Mouse (Mus musculus) thymus, postnatal 25 days (tissue): ENCODE data around the gene Pik3r6.

ENCODE experiments used
- DNase-seq: peaks from one replicate; pipeline ENCODE4 v3.0.0; 2022

Gene Pik3r6

DNA sequence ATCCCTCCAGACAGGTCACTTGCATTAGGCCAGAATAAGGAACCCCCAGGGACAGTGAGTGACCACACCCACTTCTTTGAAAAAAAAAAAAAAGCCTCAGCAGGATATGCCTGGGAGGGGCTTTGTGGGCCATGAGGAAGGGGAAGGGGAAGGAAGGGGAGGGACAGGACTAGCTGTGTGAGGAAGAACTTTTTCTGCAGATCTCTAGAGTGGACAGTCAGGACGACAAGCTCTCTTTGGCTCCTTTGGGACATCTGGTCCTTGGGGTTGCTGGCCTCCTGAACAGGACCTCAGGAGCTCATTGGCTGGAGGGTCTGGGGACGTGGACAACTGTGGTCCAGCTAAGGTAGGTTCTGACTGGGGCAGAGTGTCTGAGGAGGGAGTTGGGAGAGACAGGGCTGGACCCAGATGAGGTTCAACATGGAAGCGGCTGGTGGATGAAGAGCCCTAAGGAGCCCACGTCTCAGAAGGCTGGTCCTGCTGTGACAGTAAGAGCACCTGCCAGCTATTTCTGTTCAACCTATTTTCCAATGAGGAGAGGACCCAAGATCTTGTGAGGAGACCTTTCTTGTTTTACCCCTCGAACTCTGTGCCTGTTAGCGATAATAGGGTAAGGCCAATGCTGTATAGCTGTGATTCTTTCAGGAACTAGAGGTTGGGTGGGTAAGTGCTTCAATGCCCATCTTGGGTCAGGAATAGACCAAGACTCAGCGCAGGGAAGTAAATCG, at the start of gene Pik3r6:
Gene Pik3r6, plus strand, starts transcription at position 118 of the 728 bp plus-strand sequence.
- DNase-seq = no peak

DNA sequence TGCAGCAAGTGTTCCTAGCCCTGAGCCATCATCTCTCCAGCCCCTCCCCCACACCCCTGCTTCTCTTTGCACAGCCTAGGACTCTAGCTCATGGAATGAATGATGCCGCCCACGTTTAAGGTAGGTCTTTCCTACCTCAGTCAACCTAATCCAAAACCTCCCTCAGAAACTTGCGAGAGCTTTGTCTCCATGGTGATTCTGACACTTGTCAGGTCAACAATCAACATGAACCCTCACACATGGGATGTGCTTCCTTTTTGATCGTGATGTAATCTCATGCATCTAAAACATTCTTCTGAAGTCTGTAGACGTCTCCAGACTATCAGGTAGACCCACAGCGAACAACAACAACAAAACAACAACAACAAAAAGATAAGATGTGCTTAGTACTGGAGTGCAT, 49.5 kb upstream of the Pik3r6 start:
- DNase-seq = peak; percentile 15

DNA sequence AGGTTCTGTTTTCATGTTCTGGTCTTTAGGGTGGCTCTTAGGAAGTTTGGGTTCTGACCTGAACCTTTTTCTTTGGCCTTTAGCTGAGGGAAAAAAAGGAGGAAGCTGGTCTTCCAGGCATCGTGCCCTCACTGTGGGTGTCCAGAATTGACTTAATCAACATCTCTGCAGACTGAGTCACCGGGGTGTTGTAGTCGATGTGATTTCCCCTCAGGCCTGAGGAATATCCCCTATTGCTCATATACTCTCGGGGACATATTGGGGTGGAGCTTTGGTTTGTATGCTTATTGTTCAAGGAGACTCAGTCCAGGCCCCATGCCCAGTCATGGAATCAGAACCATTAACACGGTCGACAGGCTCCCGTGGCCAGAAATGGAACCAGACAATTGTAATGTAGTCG, 44.7 kb upstream of the Pik3r6 start:
- no peak for DNase-seq

DNA sequence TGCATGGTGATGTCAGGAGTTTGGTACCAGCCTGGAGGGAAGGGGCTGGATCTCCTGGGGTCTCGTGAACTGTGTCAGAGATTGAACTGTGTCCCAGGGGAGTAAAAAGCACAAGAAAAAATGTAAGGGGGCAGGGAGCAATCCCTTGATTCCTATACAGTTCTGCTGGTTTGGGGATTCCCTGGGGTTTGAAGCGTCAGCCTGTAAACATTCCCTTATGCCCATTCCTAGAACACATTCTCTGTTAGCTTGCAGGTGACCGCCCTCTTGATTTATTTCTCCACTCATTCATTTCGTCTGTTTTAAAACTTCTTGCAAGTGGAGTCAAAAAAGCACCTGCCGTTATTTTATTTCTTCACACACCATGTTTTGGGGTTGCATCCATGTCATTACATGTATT, 43.8 kb upstream of the Pik3r6 start:
- DNase-seq = no peak

DNA sequence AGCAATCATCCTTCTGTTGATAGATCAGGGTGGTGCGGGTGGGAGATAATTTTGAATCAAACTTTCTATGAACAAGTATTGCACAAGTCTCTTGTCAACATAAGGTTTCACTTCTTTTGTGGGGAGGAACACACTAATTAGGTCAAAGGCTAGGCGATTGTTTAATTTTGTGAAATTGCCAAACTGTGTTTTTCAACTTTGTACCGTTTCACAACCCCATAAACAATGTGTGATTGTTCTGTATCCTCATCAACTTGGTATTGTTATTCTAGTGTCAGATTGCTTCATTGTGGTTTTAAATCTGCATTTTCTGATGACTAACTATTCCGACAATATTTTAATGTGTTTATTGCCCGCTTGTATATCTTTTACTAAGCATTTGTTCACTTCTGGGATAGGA, 43.3 kb upstream of the Pik3r6 start:
- DNase-seq = no peak

DNA sequence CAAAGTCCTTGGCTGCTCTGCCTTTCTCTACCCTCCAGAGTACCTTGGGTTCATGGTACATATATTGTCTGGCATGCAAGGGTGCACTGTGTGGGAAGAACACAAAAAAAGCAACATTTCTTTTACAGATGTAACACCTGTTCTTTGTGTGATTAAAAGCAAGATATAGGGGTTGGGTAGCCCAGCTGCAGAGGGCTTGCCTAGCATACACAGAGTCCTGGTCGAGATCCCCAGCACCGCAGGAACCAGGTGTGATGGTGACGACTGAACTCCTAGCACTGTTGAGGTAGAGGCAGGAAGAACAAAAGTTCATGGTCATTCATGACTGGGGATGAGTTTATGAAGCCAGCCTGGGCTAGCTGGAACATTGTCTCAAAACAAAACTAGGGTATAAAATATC, 40.1 kb upstream of the Pik3r6 start:
- peak; percentile 67 for DNase-seq

DNA sequence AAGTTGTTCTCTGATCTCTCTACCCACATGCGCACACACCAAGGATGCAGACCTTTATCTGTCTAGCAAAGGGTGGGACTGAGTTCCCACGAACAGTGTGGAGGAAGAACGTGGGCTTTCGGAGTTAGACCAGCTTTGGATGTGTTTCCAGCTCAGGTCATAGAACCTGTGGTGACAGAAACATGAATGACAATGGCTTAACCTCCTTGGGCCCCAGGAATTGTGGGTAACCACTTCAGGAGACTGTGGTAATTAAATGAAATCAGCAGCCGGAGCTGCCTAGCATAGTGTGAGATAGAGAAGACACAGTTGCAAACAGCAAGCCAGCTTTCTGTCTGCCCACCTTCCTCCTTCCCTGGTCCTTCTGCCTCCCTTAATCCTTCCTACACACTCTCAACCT, 38.6 kb upstream of the Pik3r6 start:
- peak; percentile 41 for DNase-seq

DNA sequence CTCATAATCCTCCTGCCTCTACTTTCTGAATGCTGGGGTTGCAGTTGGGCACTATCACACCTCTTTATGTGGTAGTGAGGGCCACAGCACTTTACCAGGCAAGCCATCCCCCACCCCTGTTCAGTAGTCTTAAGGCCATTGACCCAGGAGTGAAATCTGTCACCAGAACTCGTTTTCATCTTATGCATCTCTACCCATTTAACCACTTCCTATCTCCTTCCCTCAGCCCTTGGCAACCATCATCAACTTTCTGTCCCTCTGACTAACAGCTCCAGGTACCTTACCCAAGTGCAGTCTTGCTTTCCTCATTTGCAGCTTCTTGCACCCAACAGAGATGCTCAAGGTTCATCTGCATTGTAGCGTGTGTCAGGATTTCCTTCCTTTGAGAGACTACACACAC, 37.7 kb upstream of the Pik3r6 start:
- no peak for DNase-seq

DNA sequence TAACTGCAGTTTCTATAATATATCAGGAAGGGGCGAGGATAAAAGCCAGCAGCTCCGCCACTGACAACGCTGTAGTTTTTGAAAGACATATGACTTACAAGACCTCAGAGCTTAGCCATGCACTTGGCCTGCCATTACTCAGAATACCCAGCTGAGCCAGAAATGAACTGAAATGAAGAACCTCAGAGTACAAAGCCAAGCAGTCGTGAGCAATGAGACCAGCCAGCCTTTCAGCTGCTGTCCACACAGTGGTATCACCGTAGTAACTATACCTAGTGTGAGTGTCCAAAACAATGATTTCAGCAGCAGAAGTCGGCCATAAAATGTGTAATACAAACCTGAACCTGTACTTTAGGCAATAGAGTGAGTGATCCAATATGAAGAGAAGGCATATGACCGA, 35.4 kb upstream of the Pik3r6 start:
- no peak for DNase-seq

DNA sequence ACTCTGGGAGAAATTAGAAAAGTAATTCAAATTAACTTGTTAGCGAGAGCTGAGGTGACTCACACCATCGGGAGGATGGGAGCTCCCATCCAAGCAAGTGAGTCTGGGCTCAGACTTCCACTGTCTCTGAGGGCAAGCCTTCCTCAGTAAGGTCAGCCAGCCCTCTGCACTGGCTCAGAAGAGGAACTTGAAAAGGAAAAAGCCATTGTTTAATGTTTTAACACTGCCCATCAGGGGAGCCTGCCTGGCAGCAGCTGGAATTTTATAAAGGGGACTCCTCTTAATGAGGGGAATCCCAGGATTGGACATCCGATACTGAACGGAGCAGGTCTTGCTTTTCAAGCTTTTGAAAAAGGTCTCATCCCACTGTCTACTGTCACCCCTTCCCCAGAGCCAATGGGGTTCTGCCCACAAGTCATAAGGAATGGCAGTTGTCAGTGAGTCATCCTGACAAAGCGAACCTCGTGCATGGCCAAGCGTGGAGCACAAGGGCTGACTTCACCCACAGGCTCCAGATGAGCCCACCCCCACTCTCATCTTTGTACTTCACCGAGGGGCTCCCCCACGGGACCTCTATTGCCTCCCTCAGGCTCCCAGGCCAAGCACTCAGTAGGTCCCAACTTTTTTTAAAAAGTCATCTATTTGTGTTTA, 34.7 kb upstream of the Pik3r6 start:
- DNase-seq = no peak

DNA sequence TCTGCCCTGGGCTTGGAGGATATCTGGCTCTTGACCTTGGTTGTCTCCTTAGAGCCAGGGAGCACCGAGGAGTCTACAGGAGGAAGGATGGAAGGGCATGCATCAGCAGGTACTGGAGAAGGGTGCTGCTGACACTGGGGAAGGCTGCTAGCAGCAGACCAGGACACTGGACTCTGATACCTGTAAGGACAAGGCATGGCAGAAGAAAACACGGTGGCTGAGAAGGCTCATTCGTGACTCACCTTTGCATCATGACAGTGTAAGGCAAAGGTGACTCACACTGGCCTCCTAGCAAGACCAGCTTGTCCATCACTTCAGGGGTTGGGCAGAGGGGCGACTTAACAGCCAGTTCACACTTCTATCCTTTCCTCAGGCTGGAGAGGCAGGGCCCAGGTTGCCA, 33.9 kb upstream of the Pik3r6 start:
- DNase-seq = no peak

DNA sequence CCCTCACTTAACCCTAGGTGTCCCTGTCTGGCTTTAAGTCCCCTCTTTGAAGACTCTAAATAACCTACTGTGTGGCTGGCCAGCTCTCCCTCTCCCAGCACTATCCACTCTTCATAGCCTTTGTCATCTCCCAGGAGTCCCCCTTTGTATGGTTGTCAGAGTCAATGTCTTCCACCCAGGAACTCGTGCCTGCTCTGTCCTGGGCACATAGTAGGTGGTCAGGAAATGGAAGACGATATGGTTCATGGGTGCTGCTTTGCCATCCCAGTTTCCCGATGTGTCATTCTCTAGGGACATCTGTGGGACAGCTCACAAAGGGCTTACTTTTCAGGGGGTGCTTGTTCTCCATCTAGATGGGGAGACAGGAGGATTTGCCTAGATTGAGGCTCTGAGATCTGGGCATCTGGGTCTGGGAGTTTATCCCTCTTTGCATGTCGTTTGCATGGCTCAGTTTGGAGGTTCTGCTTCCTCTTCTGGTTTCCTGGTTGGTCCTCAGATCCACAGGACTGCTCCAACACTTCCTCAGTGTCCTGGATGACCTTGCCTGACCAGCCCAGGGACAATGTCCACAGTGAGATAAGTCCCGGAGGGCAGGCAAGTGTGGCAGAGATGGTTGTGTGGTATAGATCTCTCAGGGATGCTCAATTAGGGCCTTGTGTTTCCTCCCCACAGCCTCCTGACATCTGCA, 30.5 kb upstream of the Pik3r6 start:
- no peak for DNase-seq

DNA sequence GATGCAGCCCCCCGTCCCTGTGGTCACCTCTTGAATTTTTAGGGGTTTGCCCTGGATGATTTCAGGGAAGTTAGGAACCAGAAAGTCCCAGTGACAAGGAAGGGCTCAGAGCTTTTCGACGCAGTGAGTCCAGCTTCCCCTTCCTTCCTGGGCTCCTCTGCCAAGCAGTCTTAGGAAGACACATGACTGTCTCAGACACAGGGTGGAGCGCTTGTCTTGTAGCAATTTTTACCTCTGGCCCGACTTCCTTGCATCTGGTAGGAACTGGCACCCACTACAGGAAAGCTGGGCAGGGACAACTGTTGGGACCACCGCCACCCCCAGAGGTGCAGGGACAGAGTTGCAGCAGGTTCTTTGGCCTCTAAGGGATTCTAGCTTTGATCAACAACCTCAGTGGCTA, 28.2 kb upstream of the Pik3r6 start:
- no peak for DNase-seq

DNA sequence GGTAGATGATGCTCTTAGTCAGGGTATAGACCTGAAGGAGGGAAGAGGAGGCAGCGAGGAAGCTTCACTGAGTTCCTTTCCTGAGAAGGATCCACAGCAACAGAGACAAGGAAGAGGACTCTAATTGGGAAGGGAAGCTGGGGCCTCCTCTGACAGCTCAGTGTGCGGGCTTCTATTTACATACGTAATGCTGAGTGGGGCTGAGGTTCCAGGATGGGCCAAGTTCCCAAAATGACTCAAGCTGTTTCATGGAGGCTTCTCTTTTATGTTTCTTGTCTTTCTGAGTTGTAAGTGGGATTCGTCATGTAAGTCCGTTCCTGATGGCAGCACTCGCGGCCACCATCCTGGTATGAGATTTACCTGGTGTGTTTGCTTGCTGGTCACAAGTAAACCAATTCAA, 27.1 kb upstream of the Pik3r6 start:
- DNase-seq = no peak

DNA sequence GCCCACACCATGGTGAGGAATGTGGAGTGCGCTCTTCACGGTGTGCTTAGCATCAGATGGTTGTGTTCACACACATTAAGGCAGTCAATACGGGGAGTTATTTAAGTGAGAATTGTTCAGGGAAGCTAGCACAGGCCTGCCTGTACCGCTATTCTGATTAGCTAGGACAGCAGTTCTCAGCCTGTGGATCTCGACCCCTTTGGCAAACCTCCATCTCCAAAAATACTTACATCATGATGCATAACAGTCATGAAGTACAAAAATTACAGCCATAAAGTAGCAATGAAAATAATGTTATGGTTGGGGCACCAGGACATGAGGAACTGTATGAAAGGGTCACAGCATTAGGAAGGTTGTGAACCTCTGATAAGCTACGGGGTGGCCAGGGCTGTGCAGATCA, 25.2 kb upstream of the Pik3r6 start:
- no peak for DNase-seq

DNA sequence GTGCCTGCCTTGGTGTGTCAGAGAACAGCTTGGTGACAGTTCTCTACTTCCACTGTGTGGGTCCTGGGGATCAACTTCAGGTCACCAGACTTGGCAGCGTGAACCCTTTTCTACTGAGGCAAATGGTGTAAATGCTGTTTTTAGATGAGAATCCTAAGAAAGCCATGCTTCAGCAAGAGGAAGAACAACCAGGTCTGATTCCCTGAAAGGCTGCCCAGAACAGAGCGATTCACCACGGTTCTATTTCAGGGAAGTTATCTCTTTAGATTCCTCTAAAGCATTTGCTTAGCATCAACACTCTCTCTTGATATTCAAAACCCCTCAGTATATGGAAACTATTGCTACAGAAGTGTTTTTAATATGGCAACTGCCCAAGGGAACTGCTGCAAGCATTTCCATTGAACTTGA, 24.2 kb upstream of the Pik3r6 start:
- DNase-seq = no peak

DNA sequence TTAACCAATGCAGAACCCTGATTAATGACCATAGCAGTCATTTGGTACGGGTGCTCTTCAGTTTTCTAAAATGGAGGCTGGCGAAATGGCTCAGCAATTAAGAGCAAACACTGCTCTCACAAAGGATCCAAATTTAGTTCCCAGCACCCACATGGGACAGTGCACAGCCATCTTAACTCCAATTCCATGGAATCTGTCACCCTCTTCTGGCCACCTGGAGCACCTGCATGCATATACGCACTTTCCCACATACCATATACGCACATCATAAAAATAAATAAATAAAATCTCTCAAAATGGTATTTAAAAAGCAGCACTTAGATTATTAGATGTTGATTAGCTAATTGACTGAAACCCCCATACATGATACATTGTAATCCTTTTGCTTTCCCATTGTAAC, 22.2 kb upstream of the Pik3r6 start:
- DNase-seq = no peak

DNA sequence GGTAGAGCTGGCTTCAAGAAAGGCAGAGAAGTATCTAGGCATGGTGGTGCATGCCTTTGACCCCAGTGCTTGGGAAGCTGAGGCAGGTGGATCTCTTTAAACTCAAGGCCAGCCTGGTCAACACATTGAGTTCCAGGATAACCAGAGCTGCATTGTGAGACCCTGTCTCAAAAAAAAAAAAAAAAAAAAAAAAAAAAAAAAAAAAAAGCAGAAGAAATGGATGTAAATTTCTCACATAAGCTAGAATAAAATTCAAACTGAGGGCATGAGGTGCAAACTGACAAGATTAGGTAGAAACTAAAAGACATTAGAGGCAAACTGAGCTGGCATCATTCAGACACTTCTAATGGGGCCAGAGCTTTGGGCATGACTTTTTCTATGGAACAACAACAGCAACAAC, 20.8 kb upstream of the Pik3r6 start:
- DNase-seq = no peak

DNA sequence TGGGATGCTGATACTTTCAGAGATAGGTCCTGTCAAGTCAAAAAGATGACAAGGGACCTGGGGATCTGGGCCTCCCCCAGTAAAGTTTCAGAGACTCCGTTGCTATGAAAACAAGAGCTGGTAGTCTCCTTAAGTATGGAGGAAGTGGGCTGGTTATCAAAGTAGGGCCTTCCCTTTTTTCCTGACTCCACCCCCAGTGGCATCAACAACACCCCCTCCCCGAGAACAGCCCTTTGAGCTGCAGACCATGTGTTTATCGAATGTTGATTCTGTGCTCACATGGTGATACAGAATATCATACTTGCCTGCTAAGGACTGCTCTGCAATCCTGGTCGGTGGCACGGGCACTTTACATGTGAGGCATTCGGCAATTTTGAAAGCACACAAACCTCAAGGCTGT, 19.6 kb upstream of the Pik3r6 start:
- no peak for DNase-seq

DNA sequence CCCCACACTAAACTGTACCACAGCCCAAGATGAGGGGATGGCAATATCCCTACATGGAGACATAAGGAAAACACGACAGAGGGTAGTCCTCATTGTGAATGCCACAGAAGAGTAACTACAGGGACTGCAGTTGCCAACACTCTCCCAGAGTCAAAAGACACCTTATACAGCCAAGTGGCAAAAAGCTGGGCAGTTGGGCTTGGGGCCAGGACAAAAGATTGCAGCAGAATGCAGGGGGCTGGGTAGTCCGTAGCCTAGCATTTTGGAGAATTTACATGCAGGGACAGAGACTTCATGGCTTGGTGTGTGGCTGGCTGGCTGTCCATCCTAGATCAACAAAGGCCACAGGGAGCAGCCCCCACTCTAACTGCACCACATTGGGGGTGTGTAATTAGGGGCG, 18.4 kb upstream of the Pik3r6 start:
- no peak for DNase-seq

DNA sequence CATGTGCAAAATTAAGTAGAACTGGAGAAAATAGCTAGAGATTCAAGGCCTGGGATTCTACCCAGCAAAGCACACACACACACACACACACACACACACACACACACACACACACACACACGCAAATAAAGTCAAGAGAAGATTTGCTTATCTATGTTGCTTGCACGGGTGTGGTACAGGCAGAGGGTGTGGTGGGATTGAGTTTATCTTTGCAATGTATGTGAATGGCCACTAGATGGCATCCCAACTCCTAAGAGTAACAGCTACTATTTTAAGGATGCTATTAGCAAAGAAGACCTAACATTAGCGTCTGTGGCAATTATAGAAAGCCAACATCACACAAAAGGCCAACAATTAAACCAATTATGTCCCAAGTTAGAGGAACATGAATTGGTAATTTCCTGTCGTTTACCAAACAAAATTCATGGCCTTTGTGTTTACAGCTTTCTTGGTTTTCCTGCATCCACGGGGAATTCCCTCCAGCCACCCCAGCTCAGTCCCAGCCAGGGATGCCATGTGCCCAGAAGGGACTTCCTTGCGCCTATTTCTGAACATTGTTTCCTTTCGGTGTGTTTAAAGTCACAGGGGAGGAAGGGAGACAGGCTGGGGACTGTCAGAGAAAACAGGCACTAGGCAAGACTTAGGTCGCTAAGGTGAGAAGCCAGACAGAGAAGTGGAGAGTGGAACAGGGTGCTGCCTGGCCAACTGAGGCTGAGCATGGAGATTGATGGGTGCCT, 17.4 kb upstream of the Pik3r6 start:
- peak; percentile 35 for DNase-seq

DNA sequence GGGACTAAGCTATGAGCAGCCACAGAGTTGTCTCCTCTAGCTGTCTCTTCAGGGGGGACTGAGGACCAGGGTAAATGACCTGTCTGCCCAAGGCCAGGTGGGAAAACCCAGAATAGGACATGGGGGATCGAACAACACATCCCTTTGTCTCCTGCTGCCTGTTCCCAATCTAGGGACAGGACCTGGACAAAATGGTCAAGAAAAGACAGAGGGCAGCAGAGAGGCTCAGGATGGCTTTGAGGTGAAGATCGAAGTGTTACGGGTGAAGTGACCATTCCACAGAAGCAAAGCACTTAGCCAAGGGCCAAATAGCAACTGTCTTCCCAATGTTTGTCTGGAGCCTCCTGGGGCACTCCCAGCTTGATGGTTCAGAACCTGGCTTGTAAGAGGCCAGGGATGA, 16.7 kb upstream of the Pik3r6 start:
- DNase-seq = no peak

DNA sequence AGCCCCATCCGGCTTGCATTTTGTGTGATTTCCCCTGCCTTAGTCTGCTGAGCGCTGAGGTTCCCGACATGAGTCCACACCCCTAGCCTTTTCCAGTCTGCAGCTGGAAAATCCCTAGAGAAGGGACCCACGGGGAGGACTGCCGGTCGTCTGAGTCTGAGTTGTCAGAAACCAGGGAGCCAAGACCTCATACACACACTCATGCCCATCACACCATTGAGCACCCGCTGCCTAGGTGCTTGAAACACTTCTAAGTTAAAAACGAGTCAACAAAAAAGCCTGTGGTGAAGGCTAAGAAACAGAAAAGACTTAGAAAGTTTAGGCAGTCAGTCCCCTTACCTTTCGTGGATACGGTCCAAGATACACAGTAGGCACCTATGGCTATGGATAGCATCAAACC, 15.1 kb upstream of the Pik3r6 start:
- DNase-seq = no peak
